Mouse (Mus musculus): ENCODE results near the gene Slc25a51.

GRCm38 (mm10) chr4:45436383-45436913 is 27.9 kb upstream of the Slc25a51 start:
- TF ChIP-seq CTCF (IDR thresholded peaks at IDR 0.05) (no peak), EP300 (IDR thresholded peaks at IDR 0.05) (no peak)

Measured in lung, postnatal 0 days (tissue).